Mouse (Mus musculus): ENCODE measurements at regions not wholly inside any gene's neighbourhood (a gene's known extent, or its start where the extent isn't known, plus 50 kb on each side); places are given as distances from the start of the nearest gene placed in this dataset.

DNA sequence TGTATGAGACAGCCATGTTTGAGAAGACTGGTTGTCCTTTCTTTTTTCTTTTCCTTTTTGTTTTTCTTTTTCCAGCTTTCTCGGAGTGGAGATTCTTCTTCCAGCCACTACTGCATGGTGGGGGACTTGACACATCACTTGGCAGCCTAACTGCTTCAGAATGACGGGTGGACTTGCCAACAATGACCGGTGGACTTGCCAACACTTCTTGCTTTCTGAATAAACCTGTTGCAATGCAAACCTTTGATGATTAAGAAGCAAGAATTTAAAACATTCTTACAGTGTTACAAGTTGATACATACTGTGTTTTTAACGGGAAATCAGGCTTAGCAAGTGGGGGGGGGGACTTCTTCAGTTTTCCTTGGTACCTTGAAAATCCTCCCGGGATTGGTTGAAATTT, 60.7 kb upstream of the Sfmbt2 start:
- TF ChIP-seq CTCF (IDR thresholded peaks at IDR 0.05; ENCODE audit: low read depth, low read length) (no peak), EP300 (IDR thresholded peaks at IDR 0.05; ENCODE audit: insufficient read depth, low read depth, low read length) (no peak), POLR2A (IDR thresholded peaks at IDR 0.05; ENCODE audit: insufficient read depth, low read length) (no peak)
